Comparison of ENCODE assay signal across 24 mouse cellular contexts in the genomic region with DNA sequence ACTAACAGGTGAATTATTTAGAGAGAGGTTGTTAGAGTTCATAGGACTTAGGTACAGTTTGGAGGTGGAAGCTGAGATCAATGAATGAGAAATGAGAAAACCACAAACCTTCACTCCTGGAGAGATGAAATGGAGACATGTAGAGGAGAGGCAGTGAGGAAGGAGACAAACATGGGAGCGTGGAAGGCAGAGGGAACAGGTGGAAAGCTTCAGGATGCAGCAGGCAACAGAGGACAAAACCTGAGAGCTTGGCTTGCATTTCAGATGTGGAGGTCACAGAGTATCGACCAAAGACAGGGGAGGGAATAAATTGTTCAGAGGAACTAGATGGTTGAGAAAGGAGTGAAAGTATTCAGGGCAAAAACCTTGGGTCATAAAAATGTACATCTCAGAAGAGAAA.
"Had no signal": no experiment of that assay in that cellular context is flagged by ENCODE, and none has a peak within 500 bp of the region (broad histone marks: within the 10 kb centered on the region; RNA-seq: fewer than 3 reads in every experiment).

No protein-coding gene starts in this region.

- H3K4me3 ChIP-seq: gastrocnemius, adult 2 months; heart, embryonic 10.5 days; heart, embryonic 12.5 days; hindbrain, embryonic 10.5 days; hindbrain, embryonic 12.5 days; intestine, embryonic 15.5 days; layer of hippocampus, adult 2 months; left cerebral cortex, adult 2 months; limb, embryonic 13.5 days; limb, embryonic 15.5 days; liver, embryonic 12.5 days had no signal

- ATAC-seq: hindbrain, embryonic 16.5 days; inflammation-experienced regulatory T-cells, adult 6 months; intestine, embryonic 15.5 days; intestine, postnatal 0 days; liver, embryonic 12.5 days had no signal

- DNase-seq: gastrocnemius, adult 2 months; gastrocnemius, postnatal 10 days; gastrocnemius, postnatal 25 days; heart, adult 18-20 months; heart, postnatal 10 days; heart, postnatal 4 days; kidney, adult 8-10 months; kidney, postnatal 10 days; kidney, postnatal 4 days had no signal

- H3K27me3 ChIP-seq: heart, embryonic 12.5 days; hindbrain, embryonic 12.5 days; intestine, embryonic 15.5 days; limb, embryonic 13.5 days; limb, embryonic 15.5 days; liver, embryonic 12.5 days had no signal

- H3K4me1 ChIP-seq: heart, embryonic 10.5 days; heart, embryonic 12.5 days; hindbrain, embryonic 10.5 days; hindbrain, embryonic 12.5 days; intestine, embryonic 15.5 days; limb, embryonic 13.5 days; limb, embryonic 15.5 days; liver, embryonic 12.5 days had no signal

- H3K27ac ChIP-seq: gastrocnemius, adult 2 months; heart, embryonic 10.5 days; hindbrain, embryonic 10.5 days; hindbrain, embryonic 12.5 days; hindbrain, embryonic 14.5 days; intestine, embryonic 15.5 days; layer of hippocampus, adult 2 months; left cerebral cortex, adult 2 months; limb, embryonic 13.5 days; limb, embryonic 15.5 days; liver, embryonic 12.5 days; liver, embryonic 14.5 days had no signal

- H3K9ac ChIP-seq: heart, embryonic 12.5 days; hindbrain, embryonic 12.5 days; hindbrain, embryonic 14.5 days; intestine, embryonic 15.5 days; limb, embryonic 13.5 days; limb, embryonic 15.5 days; liver, embryonic 12.5 days; liver, embryonic 14.5 days had no signal

- H3K9me3 ChIP-seq: heart, embryonic 10.5 days; heart, embryonic 12.5 days; hindbrain, embryonic 10.5 days; hindbrain, embryonic 12.5 days; intestine, embryonic 15.5 days; limb, embryonic 13.5 days; limb, embryonic 15.5 days; liver, embryonic 12.5 days had no signal

- H3K36me3 ChIP-seq: heart, embryonic 10.5 days; heart, embryonic 12.5 days; hindbrain, embryonic 10.5 days; hindbrain, embryonic 12.5 days; intestine, embryonic 15.5 days; limb, embryonic 13.5 days; limb, embryonic 15.5 days; liver, embryonic 12.5 days had no signal

- H3K4me2 ChIP-seq: heart, embryonic 12.5 days; hindbrain, embryonic 12.5 days; hindbrain, embryonic 14.5 days; intestine, embryonic 15.5 days; limb, embryonic 13.5 days; limb, embryonic 15.5 days; liver, embryonic 12.5 days had no signal
